Mouse (Mus musculus): ENCODE results near the gene Nr2c1.
A peak's percentile ranks its signal among the peaks of the same experiment; 100 is the strongest.

The Nr2c1 gene

DNA sequence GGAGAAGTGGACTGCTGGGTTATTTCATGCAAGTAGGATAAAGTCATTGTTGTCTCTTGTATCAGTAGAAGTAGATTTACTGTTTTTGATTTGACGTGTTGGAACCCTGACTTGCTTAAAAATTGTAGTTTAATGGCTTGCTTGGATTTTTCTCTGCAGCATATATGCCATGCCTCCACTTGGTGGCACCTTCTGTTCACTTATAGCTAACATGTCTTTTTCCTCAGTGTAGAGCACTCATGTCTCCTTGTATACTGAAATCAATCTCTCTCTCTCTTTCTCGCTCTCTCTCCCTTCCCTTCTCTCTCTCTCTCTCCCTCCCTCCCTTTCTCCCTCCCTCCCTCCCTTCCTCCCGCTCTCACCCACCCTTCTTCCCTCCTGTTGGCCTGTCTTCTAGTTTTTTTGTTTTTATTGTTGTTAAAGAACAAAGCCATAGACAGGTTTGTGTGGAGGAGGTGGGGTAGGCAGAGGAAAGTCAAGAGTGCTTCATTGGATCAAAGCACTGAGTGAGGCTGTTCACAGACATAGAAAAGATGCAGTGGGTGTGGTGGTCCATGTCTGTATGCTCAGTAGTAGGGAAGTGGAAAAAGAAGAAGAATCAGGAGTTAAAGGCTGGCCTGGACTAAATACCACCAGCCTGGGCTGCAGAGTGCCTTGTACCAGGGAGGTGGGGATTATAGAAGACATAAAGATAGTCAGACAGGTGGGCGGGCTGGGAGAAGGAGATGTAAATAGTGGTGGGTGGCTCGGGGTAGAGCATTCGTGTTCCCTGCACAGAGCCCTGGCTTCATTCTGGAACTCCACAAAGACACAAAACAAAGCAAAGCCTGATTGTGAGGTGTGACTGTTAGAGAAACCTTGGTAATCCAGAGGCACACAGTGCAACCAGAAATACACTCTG is 63.1 kb downstream of the Nr2c1 start:
- DNase-seq, result peak; percentile 62

DNA sequence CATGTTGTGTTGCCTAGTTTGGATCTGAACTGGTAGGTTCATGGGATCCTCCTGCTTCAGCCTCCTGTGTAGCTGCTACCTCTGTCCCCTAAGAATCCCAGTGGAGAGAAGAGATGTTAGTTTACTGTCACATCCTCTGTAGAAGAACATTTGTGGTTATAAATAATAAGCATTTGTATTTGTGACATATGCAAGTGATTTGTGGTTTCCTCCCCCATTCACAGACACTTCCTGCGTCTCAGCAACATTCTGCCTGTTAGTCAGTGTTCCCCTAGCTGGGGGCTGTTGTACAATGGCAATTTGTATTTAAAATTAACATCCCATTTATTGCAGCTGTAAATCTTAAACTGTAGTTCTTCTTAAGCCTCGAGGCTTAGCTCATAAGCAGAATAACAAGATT is 63.9 kb downstream of the Nr2c1 start:
- no peak for DNase-seq

DNA sequence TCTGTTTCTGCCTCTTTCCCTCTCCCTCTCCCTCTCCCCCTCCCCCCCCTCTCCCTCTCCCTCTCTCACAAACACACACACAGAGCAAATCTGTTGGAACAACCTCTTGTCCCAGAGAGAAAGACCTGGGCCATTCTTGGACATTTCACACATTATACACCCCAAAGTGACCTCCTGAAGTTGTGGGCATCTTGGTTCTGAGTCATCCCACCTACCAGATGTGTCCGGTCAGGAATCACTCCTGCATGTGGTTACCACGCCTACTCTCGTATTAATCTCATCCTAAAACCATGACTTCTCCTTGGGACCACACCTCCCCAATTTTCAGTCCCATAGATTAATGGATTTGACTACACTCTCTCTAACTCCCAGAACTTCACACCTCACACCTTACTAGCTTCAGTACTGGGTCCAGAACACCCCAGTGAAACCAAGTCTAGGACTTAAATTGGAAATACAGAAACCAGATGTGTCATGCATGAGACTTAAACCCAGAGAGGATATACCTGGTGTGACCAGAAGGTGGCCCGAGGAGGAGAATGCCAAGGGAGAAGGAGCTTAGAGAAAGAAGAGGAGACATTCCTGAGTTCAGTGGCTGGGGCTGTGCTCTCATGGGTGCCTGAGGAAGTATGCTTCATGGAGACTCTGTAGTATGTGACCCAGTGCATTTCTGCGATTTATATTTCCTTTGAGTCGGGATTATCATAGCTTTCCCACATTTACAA is 77.4 kb downstream of the Nr2c1 start:
- peak; percentile 54 for DNase-seq

DNA sequence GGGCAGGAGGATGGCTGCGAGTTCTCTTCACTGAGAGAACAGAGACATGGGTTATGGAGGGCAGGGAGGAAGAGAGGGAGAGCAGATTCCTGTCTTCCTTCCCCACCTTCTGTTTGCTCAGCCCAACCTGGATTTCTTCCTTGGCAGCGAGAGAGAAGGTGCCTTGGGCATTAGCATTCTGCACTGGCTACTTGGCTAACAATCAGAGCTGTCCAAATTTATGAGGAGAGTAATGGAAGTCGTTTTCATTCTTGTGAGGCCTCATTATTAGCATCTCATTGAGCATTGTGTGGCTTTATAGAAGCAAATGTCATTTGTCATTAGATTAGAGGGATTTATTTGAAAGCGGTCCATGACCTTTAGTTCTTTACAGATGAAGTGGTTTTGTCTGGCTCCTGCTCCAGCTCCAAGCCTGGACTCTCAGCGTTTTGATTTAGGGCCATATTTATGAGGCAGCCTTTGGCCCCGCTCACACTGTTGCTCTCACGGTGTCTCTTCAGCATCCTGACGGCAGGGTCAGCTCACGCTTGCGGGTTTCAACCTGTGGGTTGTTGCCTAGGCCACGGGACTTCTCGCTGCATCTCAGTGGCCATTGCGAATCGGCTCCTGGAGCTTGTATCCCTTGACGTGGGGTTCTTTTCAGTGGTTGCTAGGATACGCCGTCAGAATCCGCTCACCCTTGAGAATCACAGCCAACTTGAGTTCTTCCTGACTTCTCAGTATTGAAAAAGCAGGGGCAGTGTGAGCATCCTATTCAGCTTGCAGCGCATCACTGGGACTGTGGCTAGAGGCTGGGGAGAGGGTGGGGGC is 82.6 kb downstream of the Nr2c1 start:
- no peak for DNase-seq

DNA sequence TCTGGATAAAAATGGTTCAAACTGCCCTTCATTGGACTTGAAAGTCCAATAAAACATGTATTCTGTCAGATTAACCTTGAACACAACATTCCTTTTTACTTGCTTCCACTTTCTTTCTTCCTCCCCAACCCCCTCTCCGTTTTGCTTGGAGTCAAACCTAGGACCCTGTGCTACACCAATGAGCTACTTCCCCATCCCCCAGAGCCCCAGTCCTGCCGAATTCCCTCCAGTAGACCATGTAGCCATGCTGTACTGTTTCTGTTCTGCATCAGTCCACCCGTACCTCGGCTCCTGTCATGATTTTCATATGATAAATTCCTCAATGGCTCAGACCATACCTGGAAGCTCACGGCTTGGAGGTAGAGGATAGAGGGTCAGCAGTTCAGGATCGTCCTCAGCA is 83.2 kb downstream of the Nr2c1 start:
- peak; percentile 77 for DNase-seq

DNA sequence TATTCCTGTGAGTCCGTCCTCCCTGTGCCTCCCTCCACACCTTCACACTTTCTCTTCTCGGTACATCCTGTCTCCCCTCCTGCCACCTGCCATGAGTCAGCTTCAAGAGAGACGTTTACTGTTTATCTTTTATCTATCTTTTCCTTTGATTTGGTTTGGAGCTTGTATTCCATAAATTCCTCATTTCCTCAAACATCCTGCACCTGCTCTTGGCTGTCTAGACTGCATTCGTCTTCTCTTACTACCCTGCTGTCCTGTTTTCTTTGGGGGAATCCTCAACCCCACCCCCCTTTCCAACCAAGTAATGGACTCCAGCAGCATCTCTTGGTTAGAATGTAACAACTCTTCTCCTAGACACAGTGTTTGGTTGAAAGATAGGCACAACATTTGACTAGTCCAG is 87.4 kb downstream of the Nr2c1 start:
- peak; percentile 33 for DNase-seq

DNA sequence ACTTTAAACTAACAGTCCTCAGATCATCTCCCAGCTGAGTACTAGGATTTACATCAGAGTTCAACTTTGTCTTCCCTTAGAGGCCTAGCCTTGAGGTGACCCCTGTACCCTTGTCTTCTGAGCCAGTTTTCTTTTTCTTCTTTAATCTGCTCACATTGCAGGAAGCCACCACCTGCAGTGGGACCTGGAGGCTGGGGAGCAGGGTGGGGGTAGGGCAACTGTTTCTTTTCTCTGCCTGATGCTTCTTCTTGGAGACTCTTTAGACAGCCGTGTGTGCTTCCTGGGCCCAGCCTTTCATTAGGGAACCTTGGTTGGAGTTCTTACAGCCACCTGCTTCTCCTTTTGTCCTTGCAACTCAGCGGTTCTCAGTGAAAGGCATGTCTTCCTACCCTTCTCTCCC is 93.5 kb downstream of the Nr2c1 start:
- DNase-seq, result no peak

Data from heart, adult 11 months (tissue).